Mouse (Mus musculus): ENCODE results near the gene Ttyh1. TPM values are rescaled to one million over a fixed set of nuclear protein-coding genes. Genes with fewer than 3 reads are reported as not detected.

The Ttyh1 gene
- polyA plus RNA-seq, 1 experiment from 2014 or later, result 4.3 TPM

DNA sequence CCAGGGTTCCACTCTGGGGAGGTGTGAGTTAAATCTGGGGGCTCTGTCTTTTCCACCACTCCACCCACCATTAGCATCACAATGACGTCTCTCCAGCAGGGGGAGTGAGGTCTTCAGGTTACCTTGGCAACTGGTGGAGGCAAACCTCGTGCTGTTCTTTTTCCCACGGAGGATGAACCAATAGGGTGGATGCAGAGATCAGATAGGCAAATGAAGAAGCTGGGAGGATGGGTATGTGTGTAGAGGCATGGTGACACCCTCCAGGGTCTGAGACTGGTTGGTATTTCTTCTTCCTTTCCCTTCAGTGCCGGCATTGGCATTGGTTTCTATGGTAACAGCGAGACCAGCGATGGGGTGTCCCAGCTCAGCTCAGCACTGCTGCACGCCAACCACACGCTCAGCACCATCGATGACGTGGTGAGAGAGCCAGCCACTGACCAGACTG is 5.1 kb downstream of the Ttyh1 start:
- no peak overlapping the region for H3K4me3 ChIP-seq (ENCODE audit: low read depth, low read length)
- no peak overlapping the region for H3K9ac ChIP-seq (ENCODE audit: low read length)
- ATAC-seq (ENCODE audit: low FRiP score, low TSS enrichment), result peak; percentile 21
- TF ChIP-seq EP300 (optimal IDR thresholded peaks at IDR 0.05) (no peak), CTCF (IDR thresholded peaks at IDR 0.05; ENCODE audit: low read depth) (peak; percentile 50)
- no peak overlapping the region for H3K27ac ChIP-seq (replicated peaks)
- H3K36me3 ChIP-seq (ENCODE audit: control insufficient read depth, insufficient read depth, low read length), result no peaks in the 10 kb centered on the region
- peak; percentile 60 for DNase-seq (ENCODE audit: low spot score)
- peaks cover 3% of the 10 kb centered on the region; the same call in 1 of the 2 replicates for H3K27me3 ChIP-seq (ENCODE audit: control insufficient read depth, insufficient read depth, low read length)
- no peak overlapping the region for H3K4me2 ChIP-seq (replicated peaks; ENCODE audit: low read depth)
- WGBS, result 2% methylated on average over 10 of the region's 10 CpGs
- no peaks in the 10 kb centered on the region for H3K9me3 ChIP-seq (ENCODE audit: control insufficient read depth, low read length)
- no peaks in the 10 kb centered on the region; the same call in 1 of the 2 replicates for H3K4me1 ChIP-seq (replicated peaks; ENCODE audit: control insufficient read depth, insufficient read depth)

GRCm38 (mm10) chr7:4124856-4125255 is 5.6 kb downstream of the Ttyh1 start:
- no peaks in the 10 kb centered on the region for H3K27me3 ChIP-seq (ENCODE audit: control insufficient read depth, insufficient read depth, low read length)
- DNase-seq (ENCODE audit: low spot score), result no peak
- no peaks in the 10 kb centered on the region; the same call in 1 of the 2 replicates for H3K4me1 ChIP-seq (replicated peaks; ENCODE audit: control insufficient read depth, insufficient read depth)
- H3K27ac ChIP-seq (replicated peaks), result no peak overlapping the region
- no peaks in the 10 kb centered on the region for H3K9me3 ChIP-seq (ENCODE audit: control insufficient read depth, low read length)
- H3K36me3 ChIP-seq (ENCODE audit: control insufficient read depth, insufficient read depth, low read length), result no peaks in the 10 kb centered on the region
- no peak overlapping the region for H3K9ac ChIP-seq (ENCODE audit: low read length)
- 26% methylated on average over 5 of the region's 5 CpGs for WGBS
- no peak for ATAC-seq (ENCODE audit: low FRiP score, low TSS enrichment)
- no peak overlapping the region for H3K4me2 ChIP-seq (replicated peaks; ENCODE audit: low read depth)
- H3K4me3 ChIP-seq (ENCODE audit: low read depth, low read length), result no peak overlapping the region
- TF ChIP-seq EP300 (optimal IDR thresholded peaks at IDR 0.05), result no peak
- TF ChIP-seq CTCF (IDR thresholded peaks at IDR 0.05; ENCODE audit: low read depth), result no peak

DNA sequence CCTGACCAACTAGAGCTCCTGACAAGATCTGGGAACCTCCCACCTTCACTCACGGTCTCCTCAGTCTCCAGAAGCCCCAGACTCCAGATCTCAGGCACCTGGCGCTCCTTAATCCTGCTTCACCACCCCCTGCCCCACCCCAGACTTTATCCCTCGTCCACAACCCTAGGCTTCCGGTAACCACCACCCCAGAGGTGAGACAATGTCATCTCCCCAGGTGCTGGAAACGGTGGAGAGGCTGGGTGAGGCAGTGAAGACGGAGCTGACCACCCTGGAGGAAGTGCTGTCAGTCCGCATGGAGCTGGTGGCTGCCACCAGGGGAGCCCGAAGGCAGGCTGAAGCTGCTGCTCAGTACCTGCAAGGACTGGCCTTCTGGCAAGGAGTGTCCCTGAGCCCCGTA is 6.1 kb downstream of the Ttyh1 start:
- Histone ChIP-seq H3K9ac (ENCODE audit: low read length) (no peak overlapping the region), H3K27ac (replicated peaks) (no peak overlapping the region), H3K4me2 (replicated peaks; ENCODE audit: low read depth) (no peak overlapping the region), H3K36me3 (ENCODE audit: control insufficient read depth, insufficient read depth, low read length) (no peaks in the 10 kb centered on the region), H3K4me1 (replicated peaks; ENCODE audit: control insufficient read depth, insufficient read depth) (no peaks in the 10 kb centered on the region; the same call in 1 of the 2 replicates), H3K4me3 (ENCODE audit: low read depth, low read length) (no peak overlapping the region), H3K9me3 (ENCODE audit: control insufficient read depth, low read length) (no peaks in the 10 kb centered on the region), H3K27me3 (ENCODE audit: control insufficient read depth, insufficient read depth, low read length) (no peaks in the 10 kb centered on the region)
- ATAC-seq (ENCODE audit: low FRiP score, low TSS enrichment), result no peak
- TF ChIP-seq CTCF (IDR thresholded peaks at IDR 0.05; ENCODE audit: low read depth) (peak; percentile 43), EP300 (optimal IDR thresholded peaks at IDR 0.05) (no peak)
- WGBS, result 20% methylated on average over 9 of the region's 9 CpGs
- DNase-seq (ENCODE audit: low spot score), result no peak

GRCm38 (mm10) chr7:4126992-4127785 is 8.0 kb downstream of the Ttyh1 start:
- Histone ChIP-seq H3K4me3 (ENCODE audit: low read depth, low read length) (no peak overlapping the region), H3K9me3 (ENCODE audit: control insufficient read depth, low read length) (no peaks in the 10 kb centered on the region), H3K27ac (replicated peaks) (no peak overlapping the region), H3K4me2 (replicated peaks; ENCODE audit: low read depth) (no peak overlapping the region), H3K4me1 (replicated peaks; ENCODE audit: control insufficient read depth, insufficient read depth) (no peaks in the 10 kb centered on the region; the same call in 1 of the 2 replicates), H3K9ac (ENCODE audit: low read length) (no peak overlapping the region), H3K36me3 (ENCODE audit: control insufficient read depth, insufficient read depth, low read length) (no peaks in the 10 kb centered on the region), H3K27me3 (ENCODE audit: control insufficient read depth, insufficient read depth, low read length) (no peaks in the 10 kb centered on the region)
- 82% methylated on average over 11 of the region's 11 CpGs for WGBS
- TF ChIP-seq CTCF (IDR thresholded peaks at IDR 0.05; ENCODE audit: low read depth) (no peak), EP300 (optimal IDR thresholded peaks at IDR 0.05) (no peak)
- no peak for ATAC-seq (ENCODE audit: low FRiP score, low TSS enrichment)
- DNase-seq (ENCODE audit: low spot score), result no peak

DNA sequence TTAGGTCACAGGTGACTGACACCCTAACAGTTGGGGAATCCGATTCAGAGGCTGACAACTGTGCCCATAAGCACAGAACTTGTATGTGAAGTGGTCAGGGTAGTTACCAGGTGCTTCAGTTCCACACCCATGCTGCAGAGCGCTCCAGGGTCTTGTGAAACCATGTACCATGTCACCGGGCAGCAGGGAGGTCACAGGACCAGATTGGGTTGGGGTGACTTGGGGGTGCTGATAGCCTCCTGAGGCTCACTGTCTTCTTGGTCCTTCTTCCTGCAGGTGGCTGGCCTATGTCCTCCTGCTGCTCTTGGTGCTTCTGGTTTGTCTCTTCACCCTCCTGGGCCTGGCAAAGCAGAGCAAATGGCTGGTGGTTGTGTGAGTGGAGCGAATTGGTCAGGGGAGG is 8.7 kb downstream of the Ttyh1 start:
- H3K27me3 ChIP-seq (ENCODE audit: control insufficient read depth, insufficient read depth, low read length), result no peaks in the 10 kb centered on the region
- no peak for ATAC-seq (ENCODE audit: low FRiP score, low TSS enrichment)
- 92% methylated on average over 4 of the region's 4 CpGs for WGBS

GRCm38 (mm10) chr7:4128860-4129259 is 9.7 kb downstream of the Ttyh1 start:
- no peaks in the 10 kb centered on the region for H3K27me3 ChIP-seq (ENCODE audit: control insufficient read depth, insufficient read depth, low read length)
- no peak overlapping the region for H3K9ac ChIP-seq (ENCODE audit: low read length)
- DNase-seq (ENCODE audit: low spot score), result no peak
- 40% methylated on average over 6 of the region's 6 CpGs for WGBS
- ATAC-seq (ENCODE audit: low FRiP score, low TSS enrichment), result 0 out of 2 replicates have a peak, but pooled peaks have one; percentile 5
- no peak overlapping the region for H3K4me3 ChIP-seq (ENCODE audit: low read depth, low read length)
- H3K4me2 ChIP-seq (replicated peaks; ENCODE audit: low read depth), result no peak overlapping the region
- H3K4me1 ChIP-seq (replicated peaks; ENCODE audit: control insufficient read depth, insufficient read depth), result no peaks in the 10 kb centered on the region; the same call in 1 of the 2 replicates
- H3K9me3 ChIP-seq (ENCODE audit: control insufficient read depth, low read length), result no peaks in the 10 kb centered on the region
- no peak overlapping the region for H3K27ac ChIP-seq (replicated peaks)
- H3K36me3 ChIP-seq (ENCODE audit: control insufficient read depth, insufficient read depth, low read length), result no peaks in the 10 kb centered on the region
- no peak for TF ChIP-seq CTCF (IDR thresholded peaks at IDR 0.05; ENCODE audit: low read depth)
- no peak for TF ChIP-seq EP300 (optimal IDR thresholded peaks at IDR 0.05)

More for the DNA sequence above, 8.7 kb downstream of the Ttyh1 start:
- no peaks in the 10 kb centered on the region; the same call in 1 of the 2 replicates for H3K4me1 ChIP-seq (replicated peaks; ENCODE audit: control insufficient read depth, insufficient read depth)
- no peaks in the 10 kb centered on the region for H3K36me3 ChIP-seq (ENCODE audit: control insufficient read depth, insufficient read depth, low read length)
- no peak for DNase-seq (ENCODE audit: low spot score)
- no peak overlapping the region for H3K4me2 ChIP-seq (replicated peaks; ENCODE audit: low read depth)
- no peak overlapping the region for H3K27ac ChIP-seq (replicated peaks)
- 0 out of 2 replicates have a peak overlapping the region, but pooled peaks have one; percentile 13 for H3K9ac ChIP-seq (ENCODE audit: low read length)
- no peaks in the 10 kb centered on the region for H3K9me3 ChIP-seq (ENCODE audit: control insufficient read depth, low read length)
- no peak overlapping the region for H3K4me3 ChIP-seq (ENCODE audit: low read depth, low read length)
- TF ChIP-seq EP300 (optimal IDR thresholded peaks at IDR 0.05), result no peak
- TF ChIP-seq CTCF (IDR thresholded peaks at IDR 0.05; ENCODE audit: low read depth), result no peak

Data from stomach, postnatal 0 days (tissue).